Mouse (Mus musculus): Measurements from ENCODE around the gene Myoz2. TPM values are rescaled to one million over a fixed set of nuclear protein-coding genes. Genes with fewer than 3 reads are reported as not detected.

Gene Myoz2
- polyA plus RNA-seq (2015; fragmentation: Nextera tagmentation; extraction: Ambion mirVana), result 0.95 and 1.2 TPM in 2 replicates

DNA sequence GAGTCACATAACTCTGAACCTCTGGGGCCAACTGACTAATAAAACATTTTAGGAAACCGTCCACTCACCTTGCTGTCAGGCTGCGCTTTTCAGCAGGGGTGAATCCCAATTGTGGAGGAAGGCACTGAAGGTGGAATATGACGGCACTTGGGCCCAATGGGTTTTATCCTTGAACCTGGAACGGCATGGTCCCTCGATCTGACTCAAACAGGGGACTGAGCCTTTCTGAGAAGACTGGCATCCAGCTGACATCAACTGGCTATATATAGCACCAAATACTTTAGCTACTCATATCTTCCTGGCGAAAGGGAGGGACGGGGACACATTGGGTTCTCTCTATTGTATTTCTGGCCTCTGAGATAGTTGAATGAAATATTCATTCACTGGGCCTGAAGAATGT is at the start of gene Myoz2:
Gene Myoz2 (minus strand): TSS at position 264 of the 400 bp plus-strand sequence.
- WGBS, result 84% methylated on average over 7 of the region's 7 CpGs

DNA sequence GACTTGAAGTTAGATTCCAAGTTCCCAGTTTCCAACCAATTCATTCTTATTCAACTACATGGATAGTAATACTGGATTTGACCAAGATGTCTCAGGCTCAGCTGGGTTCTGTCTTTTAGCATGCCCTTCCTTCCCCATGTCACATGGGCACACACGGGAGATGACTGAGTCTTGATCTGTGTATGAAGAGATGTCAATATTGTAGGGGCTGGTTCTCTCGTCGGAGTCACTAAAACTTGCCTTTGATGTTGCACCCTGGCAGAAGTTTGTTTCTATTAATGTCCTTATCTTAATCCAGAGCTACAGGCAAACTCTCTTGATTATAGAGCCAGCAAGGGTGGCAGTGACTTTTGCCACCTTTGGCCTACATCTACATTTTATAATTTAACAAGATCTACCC is 46.9 kb upstream of the Myoz2 start:
- Histone ChIP-seq H3K27ac (peak overlapping the region; percentile 36; the same call in 1 of the 2 replicates), H3K4me2 (no peak overlapping the region), H3K9me3 (no peaks in the 10 kb centered on the region), H3K36me3 (no peaks in the 10 kb centered on the region), H3K4me1 (no peaks in the 10 kb centered on the region), H3K27me3 (replicated peaks) (no peaks in the 10 kb centered on the region), H3K9ac (no peak overlapping the region), H3K4me3 (replicated peaks) (no peak overlapping the region)
- ATAC-seq (ENCODE audit: insufficient read depth, low FRiP score, low read depth), result no peak
- 53% methylated on average over 3 of the region's 3 CpGs for WGBS

More for the DNA sequence above, at the start of gene Myoz2:
- Histone ChIP-seq H3K36me3 (no peaks in the 10 kb centered on the region), H3K4me1 (no peaks in the 10 kb centered on the region), H3K4me3 (replicated peaks) (no peak within 1 kb of the TSS), H3K4me2 (no peak within 1 kb of the TSS), H3K27ac (no peak within 1 kb of the TSS), H3K9ac (no peak within 1 kb of the TSS), H3K9me3 (no peaks in the 10 kb centered on the region), H3K27me3 (replicated peaks) (no peaks in the 10 kb centered on the region)
- no peak for ATAC-seq (ENCODE audit: insufficient read depth, low FRiP score, low read depth)

DNA sequence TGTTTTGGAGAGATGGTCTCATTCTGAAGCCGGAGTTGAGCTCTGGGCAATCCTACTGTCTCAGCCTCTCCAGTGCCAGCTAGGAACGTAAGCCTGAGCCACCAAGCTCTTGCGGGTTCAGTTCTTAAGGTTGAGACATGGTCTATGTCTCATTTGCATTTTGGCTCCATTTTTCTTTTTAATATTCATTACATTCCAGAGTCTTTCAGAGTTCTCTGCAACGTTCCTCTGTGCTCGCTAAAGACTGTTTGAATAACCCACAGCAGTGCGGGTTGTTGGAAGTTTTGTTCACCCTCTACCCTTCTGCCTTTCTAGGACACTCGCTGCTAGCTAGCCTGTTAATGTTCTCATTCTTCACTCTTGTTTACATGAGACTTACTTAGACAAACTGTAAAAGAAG is 46.1 kb upstream of the Myoz2 start:
- Histone ChIP-seq H3K4me1 (no peaks in the 10 kb centered on the region), H3K27me3 (replicated peaks) (no peaks in the 10 kb centered on the region), H3K9me3 (no peaks in the 10 kb centered on the region), H3K27ac (peak overlapping the region; percentile 36; the same call in 1 of the 2 replicates), H3K4me3 (replicated peaks) (no peak overlapping the region), H3K4me2 (no peak overlapping the region), H3K36me3 (no peaks in the 10 kb centered on the region), H3K9ac (no peak overlapping the region)
- ATAC-seq (ENCODE audit: insufficient read depth, low FRiP score, low read depth), result no peak
- 38% methylated on average over 7 of the region's 7 CpGs for WGBS

DNA sequence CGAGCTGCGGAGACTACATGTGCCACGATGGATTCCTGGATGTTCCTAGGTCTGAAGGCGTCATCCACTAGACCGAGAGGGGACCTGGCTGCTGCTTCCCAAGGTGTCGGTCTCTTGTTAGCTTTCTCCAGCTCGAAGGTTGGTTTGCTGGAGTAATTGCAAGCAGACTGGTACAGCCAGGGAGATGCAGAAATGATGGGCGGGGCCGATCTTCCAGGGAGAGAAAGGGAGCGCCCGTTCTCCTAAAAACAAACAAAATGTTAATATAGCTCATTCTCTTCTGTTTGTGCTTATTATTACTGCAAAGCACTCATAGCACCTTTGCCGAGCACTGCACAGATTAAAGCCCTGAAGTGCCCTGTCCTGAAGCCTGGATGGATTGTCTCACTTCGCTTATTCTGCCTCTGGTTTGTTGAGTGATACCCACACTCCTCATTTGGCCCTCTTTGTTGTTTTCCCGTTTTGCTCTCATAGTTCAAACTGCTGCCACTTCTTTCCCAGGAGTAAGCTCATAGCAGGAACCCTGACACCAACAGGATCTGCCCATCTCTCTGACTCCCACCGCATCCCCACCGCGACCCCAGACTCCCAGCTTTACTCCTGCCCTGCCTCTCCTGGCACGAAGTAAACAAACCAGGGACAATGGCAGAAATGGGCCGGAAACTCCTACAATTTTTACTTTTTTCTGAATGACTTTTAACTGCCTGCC is 45.4 kb upstream of the Myoz2 start:
- no peaks in the 10 kb centered on the region for H3K36me3 ChIP-seq
- peak overlapping the region; percentile 36 for H3K27ac ChIP-seq
- H3K4me3 ChIP-seq (replicated peaks), result no peak overlapping the region
- no peak overlapping the region for H3K4me2 ChIP-seq
- H3K27me3 ChIP-seq (replicated peaks), result no peaks in the 10 kb centered on the region
- H3K9me3 ChIP-seq, result no peaks in the 10 kb centered on the region
- no peak for ATAC-seq (ENCODE audit: insufficient read depth, low FRiP score, low read depth)
- H3K4me1 ChIP-seq, result no peaks in the 10 kb centered on the region
- H3K9ac ChIP-seq, result no peak overlapping the region
- 64% methylated on average over 19 of the region's 19 CpGs for WGBS

DNA sequence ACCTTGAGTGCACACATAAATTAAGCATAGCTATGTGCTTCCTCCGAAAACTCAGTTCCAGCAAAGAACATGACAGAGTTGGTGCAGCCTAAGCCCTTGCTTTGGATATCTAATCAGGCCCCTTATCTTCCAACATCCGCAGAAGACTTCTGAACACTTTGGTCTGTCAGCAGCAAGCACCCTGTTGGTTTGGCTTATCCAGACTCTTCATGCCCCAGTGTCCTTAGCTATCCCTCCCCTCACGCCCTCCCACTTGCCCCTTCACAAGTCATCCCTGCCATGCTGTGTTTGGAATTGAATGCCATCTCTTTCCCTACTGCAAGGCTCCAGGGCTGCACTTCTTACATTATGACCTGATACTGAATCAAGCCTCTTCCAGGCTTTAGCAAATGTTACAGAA is 40.9 kb upstream of the Myoz2 start:
- H3K9me3 ChIP-seq, result no peaks in the 10 kb centered on the region
- no peaks in the 10 kb centered on the region for H3K4me1 ChIP-seq
- no peaks in the 10 kb centered on the region for H3K27me3 ChIP-seq (replicated peaks)
- no peak overlapping the region for H3K4me2 ChIP-seq
- H3K36me3 ChIP-seq, result no peaks in the 10 kb centered on the region
- no peak overlapping the region for H3K4me3 ChIP-seq (replicated peaks)
- H3K27ac ChIP-seq, result no peak overlapping the region
- no peak overlapping the region for H3K9ac ChIP-seq
- ATAC-seq (ENCODE audit: insufficient read depth, low FRiP score, low read depth), result no peak
- 82% methylated on average over 3 of the region's 3 CpGs for WGBS

DNA sequence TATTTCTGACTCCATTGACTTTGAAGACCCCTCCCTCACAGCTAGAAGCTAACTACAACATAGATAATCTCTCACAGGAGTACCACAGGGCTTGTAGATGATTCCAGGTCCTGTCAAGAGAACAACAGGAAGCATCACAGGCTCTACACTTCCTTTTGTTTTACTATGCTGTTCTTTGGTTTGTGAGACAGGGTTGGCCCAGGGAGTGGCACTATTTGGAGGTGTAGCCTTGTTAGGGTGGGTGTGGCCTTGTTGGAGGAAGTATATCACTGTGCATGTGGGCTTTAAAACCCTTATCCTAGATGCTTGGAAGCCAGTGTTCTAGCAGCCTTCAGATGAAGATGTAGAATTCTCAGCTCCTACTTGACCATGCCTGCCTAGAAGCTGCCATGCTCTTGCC is 40.2 kb upstream of the Myoz2 start:
- Histone ChIP-seq H3K36me3 (no peaks in the 10 kb centered on the region), H3K4me3 (replicated peaks) (no peak overlapping the region), H3K4me2 (no peak overlapping the region), H3K4me1 (no peaks in the 10 kb centered on the region), H3K27ac (no peak overlapping the region), H3K9ac (no peak overlapping the region), H3K27me3 (replicated peaks) (no peaks in the 10 kb centered on the region), H3K9me3 (no peaks in the 10 kb centered on the region)
- no peak for ATAC-seq (ENCODE audit: insufficient read depth, low FRiP score, low read depth)

DNA sequence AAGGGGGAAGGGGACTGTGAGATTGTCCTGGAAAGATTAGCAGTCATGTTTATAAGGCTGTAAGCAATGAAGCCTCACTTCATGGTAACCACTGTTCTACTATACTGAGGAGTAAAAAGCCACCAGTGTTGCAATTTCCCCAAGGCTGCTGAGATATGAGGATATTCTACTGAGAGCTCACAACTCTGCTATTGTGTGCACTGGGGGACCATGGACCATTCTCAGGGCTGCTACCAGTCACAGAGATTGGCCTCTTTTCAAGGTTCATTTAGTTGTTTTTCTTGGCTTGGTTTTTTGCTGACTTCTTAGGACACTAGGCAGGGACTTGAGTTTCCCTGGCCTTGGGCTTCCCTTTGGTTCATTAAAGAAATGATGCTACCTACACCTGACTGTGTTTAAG is 38.5 kb upstream of the Myoz2 start:
- H3K27me3 ChIP-seq (replicated peaks), result no peaks in the 10 kb centered on the region
- 0 out of 2 replicates have a peak overlapping the region, but pooled peaks have one; percentile 8 for H3K27ac ChIP-seq
- H3K4me2 ChIP-seq, result no peak overlapping the region
- no peak overlapping the region for H3K9ac ChIP-seq
- no peaks in the 10 kb centered on the region for H3K4me1 ChIP-seq
- no peaks in the 10 kb centered on the region for H3K36me3 ChIP-seq
- no peak for ATAC-seq (ENCODE audit: insufficient read depth, low FRiP score, low read depth)
- H3K4me3 ChIP-seq (replicated peaks), result no peak overlapping the region
- no peaks in the 10 kb centered on the region for H3K9me3 ChIP-seq

DNA sequence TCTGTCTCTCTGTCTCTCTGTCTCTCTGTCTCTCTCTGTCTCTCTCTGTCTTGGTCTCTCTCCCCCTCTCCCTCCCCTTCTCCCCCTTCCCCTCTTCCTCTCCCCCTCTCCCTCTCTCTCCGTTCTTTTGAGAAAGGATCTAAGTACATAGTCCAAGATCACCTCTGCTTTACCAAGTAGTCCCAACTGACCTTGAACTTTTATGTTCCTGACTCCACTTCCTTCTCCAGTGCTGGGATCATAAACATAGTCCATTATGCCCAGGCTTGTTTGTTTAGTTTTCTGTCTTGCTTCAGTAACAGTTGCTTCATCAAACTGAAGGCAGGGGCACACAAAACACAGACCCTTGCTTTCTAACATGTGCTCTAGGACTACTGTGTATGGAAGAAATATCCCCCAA is 37.7 kb upstream of the Myoz2 start:
- Histone ChIP-seq H3K4me1 (no peaks in the 10 kb centered on the region), H3K36me3 (no peaks in the 10 kb centered on the region), H3K9me3 (no peaks in the 10 kb centered on the region), H3K9ac (no peak overlapping the region), H3K4me3 (replicated peaks) (no peak overlapping the region), H3K4me2 (no peak overlapping the region), H3K27me3 (replicated peaks) (no peaks in the 10 kb centered on the region), H3K27ac (peak overlapping the region; percentile 8; the same call in 1 of the 2 replicates)
- no peak for ATAC-seq (ENCODE audit: insufficient read depth, low FRiP score, low read depth)
- WGBS, result no CpG with 5 or more reads among the region's 1 CpGs

DNA sequence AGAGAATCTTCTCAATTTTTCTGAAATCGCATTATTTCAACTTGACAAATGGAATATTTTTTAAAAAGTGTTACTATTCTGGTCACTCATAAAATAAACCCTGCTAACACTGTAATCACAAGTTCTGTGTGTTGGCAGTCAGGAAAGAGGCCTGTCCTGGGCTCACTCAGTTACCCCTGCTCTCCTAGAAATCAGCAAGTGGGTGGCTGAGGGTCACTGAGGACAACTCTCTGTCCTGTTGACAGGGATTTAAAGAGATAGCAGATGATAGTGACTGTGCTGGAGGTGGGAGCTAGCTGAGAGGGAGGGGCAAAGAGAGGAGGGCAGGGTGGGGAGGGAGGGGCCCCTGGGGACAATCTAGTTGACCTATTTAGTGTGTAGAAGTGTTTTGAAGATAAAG is 36.2 kb upstream of the Myoz2 start:
- ATAC-seq (ENCODE audit: insufficient read depth, low FRiP score, low read depth), result no peak
- no peaks in the 10 kb centered on the region for H3K36me3 ChIP-seq
- WGBS, result 93% methylated on average over 1 of the region's 1 CpGs
- no peak overlapping the region for H3K4me2 ChIP-seq
- H3K9ac ChIP-seq, result no peak overlapping the region
- H3K27me3 ChIP-seq (replicated peaks), result no peaks in the 10 kb centered on the region
- no peak overlapping the region for H3K27ac ChIP-seq
- H3K4me3 ChIP-seq (replicated peaks), result no peak overlapping the region
- no peaks in the 10 kb centered on the region for H3K9me3 ChIP-seq
- no peaks in the 10 kb centered on the region for H3K4me1 ChIP-seq

DNA sequence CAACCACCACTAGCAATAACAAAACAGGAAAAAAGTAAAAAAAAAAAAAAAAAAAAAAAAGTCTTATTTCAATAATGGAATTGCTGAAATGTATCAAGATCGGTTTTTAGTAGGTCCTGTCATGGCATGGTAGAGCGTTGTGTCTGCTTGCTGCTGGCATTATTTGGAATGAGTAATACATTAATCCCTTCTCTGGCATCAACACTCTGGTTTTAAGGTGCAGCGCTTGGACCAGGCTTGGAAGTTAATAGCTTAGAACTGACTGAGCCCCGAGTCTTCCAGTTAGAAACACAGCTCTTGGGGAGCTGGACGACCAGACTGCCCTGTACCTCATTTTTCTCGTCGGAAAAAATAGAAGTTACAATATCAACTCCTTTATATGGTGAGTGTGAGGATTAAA is 32.0 kb upstream of the Myoz2 start:
- Histone ChIP-seq H3K9me3 (no peaks in the 10 kb centered on the region), H3K27ac (no peak overlapping the region), H3K4me1 (peaks cover 12% of the 10 kb centered on the region; the same call in 1 of the 2 replicates), H3K27me3 (replicated peaks) (no peaks in the 10 kb centered on the region), H3K9ac (no peak overlapping the region), H3K36me3 (no peaks in the 10 kb centered on the region), H3K4me2 (no peak overlapping the region), H3K4me3 (replicated peaks) (no peak overlapping the region)
- no peak for ATAC-seq (ENCODE audit: insufficient read depth, low FRiP score, low read depth)
- WGBS, result 74% methylated on average over 7 of the region's 7 CpGs

DNA sequence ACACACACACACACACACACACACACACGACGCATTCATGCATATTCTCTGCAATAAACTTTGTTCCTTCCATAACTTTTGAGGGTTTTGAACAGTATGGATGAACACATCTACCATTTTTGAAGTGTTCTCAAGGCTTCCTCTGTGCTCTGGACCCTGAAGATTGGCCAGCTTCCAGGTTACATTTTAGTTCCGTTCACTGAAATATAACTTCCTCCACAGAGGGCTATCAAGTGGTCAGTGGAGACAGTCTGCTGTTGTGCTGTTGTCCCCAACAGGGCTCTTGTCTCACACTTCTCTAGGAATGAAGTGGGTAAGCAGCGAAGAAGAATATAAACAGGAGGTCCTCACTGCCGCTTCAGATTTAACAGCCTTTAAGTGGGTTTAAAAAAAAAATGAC is 30.7 kb upstream of the Myoz2 start:
- WGBS, result 46% methylated on average over 5 of the region's 5 CpGs

DNA sequence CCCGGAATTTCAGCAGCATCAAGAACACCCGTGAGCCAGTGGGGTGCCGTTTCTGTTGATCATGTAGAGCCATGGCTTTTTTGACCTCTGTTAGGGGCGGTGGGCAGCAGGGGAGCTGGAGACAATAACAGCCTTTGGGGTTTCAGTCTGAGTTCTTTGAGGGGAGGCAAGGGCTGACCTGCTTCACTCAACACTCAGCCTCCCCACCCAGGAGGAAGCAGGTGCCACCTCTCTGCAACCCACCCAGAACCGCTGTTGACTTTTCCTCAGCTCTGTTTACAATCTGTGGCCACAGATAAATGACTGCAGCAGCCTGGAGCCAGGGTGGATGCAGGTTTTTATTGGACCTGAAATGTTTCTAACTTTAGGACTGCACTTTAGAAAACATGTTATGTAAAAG is 29.4 kb upstream of the Myoz2 start:
- H3K4me1 ChIP-seq, result peaks cover 12% of the 10 kb centered on the region; the same call in 1 of the 2 replicates
- H3K27me3 ChIP-seq (replicated peaks), result no peaks in the 10 kb centered on the region
- H3K27ac ChIP-seq, result peak overlapping the region; percentile 68
- H3K36me3 ChIP-seq, result no peaks in the 10 kb centered on the region
- H3K4me3 ChIP-seq (replicated peaks), result no peak overlapping the region
- peak; percentile 70 for ATAC-seq (ENCODE audit: insufficient read depth, low FRiP score, low read depth)
- peak overlapping the region; percentile 16; the same call in 1 of the 2 replicates for H3K4me2 ChIP-seq
- no peaks in the 10 kb centered on the region for H3K9me3 ChIP-seq
- WGBS, result 21% methylated on average over 5 of the region's 5 CpGs
- no peak overlapping the region for H3K9ac ChIP-seq

More for the DNA sequence above, 30.7 kb upstream of the Myoz2 start:
- no peaks in the 10 kb centered on the region for H3K9me3 ChIP-seq
- no peak overlapping the region for H3K9ac ChIP-seq
- H3K4me2 ChIP-seq, result no peak overlapping the region
- peak; percentile 29; the same call in 1 of the 2 replicates for ATAC-seq (ENCODE audit: insufficient read depth, low FRiP score, low read depth)
- H3K27me3 ChIP-seq (replicated peaks), result no peaks in the 10 kb centered on the region
- 0 out of 2 replicates have a peak overlapping the region, but pooled peaks have one; percentile 68 for H3K27ac ChIP-seq
- no peak overlapping the region for H3K4me3 ChIP-seq (replicated peaks)
- peaks cover 12% of the 10 kb centered on the region; the same call in 1 of the 2 replicates for H3K4me1 ChIP-seq
- H3K36me3 ChIP-seq, result no peaks in the 10 kb centered on the region
